Mouse (Mus musculus): ENCODE measurements at regions not wholly inside any gene's neighbourhood (a gene's known extent, or its start where the extent isn't known, plus 50 kb on each side); places are given as distances from the start of the nearest gene placed in this dataset.

DNA sequence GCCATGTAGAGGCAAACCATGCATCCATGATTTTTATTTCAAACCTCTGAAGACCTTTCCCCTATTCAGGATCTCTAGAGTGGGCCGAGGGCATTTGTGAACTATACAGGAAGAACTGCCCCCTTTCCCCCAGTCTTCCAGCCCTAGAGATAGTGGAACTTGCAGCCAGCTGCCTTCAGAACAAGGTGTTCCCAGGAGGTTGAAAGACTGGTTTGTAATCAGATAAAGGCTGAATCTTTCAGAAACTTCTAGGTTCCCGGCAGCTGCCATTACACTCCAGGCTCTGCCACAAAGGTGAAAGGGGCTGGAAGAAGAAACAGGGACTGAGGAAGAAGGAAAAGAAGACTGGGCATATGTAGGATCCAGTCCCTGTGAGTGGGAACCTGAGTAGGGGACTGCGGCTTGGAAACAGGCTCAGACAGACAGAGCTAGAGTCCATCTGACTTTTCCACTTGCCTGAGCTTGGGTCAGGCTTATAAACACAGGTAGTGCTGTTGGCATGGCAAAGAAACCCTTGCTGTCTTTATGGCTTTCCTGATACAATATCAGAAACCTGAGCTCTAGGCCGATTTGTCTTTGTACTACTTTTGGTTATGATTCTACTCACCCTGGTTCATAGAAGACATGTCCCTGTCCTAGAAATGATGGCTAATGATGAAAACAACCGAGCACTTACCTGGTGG lies 1153.9 kb upstream of the A1bg start:
- 88% methylated on average over 5 of the region's 5 CpGs for WGBS
- H3K36me3 ChIP-seq (ENCODE audit: control insufficient read depth, insufficient read depth, low read length) = no peaks in the 10 kb centered on the region
- H3K27me3 ChIP-seq (ENCODE audit: control insufficient read depth, insufficient read depth, low read length) = no peaks in the 10 kb centered on the region
- no peaks in the 10 kb centered on the region for H3K9me3 ChIP-seq (ENCODE audit: control insufficient read depth, low read length)
- H3K9ac ChIP-seq (ENCODE audit: low read depth, low read length) = no peak overlapping the region
- no peak overlapping the region for H3K4me3 ChIP-seq (ENCODE audit: low read depth, low read length)
- no peak for ATAC-seq (ENCODE audit: low FRiP score)
- H3K4me2 ChIP-seq (replicated peaks; ENCODE audit: low read depth, low read length) = no peak overlapping the region
- H3K27ac ChIP-seq (ENCODE audit: low read depth, low read length) = no peak overlapping the region
- DNase-seq (ENCODE audit: low spot score) = no peak
- no peaks in the 10 kb centered on the region for H3K4me1 ChIP-seq (replicated peaks; ENCODE audit: control insufficient read depth, insufficient read depth, low read length)

GRCm38 (mm10) chr15:62074735-62075134 lies 1151.9 kb upstream of the A1bg start:
- H3K27ac ChIP-seq (ENCODE audit: low read depth, low read length) = no peak overlapping the region
- H3K27me3 ChIP-seq (ENCODE audit: control insufficient read depth, insufficient read depth, low read length) = no peaks in the 10 kb centered on the region
- ATAC-seq (ENCODE audit: low FRiP score) (no peak), DNase-seq (ENCODE audit: low spot score) (no peak)
- no peaks in the 10 kb centered on the region for H3K9me3 ChIP-seq (ENCODE audit: control insufficient read depth, low read length)
- no peaks in the 10 kb centered on the region for H3K36me3 ChIP-seq (ENCODE audit: control insufficient read depth, insufficient read depth, low read length)
- no peak overlapping the region for H3K4me3 ChIP-seq (ENCODE audit: low read depth, low read length)
- H3K4me2 ChIP-seq (replicated peaks; ENCODE audit: low read depth, low read length) = no peak overlapping the region
- no peak overlapping the region for H3K9ac ChIP-seq (ENCODE audit: low read depth, low read length)
- 92% methylated on average over 4 of the region's 4 CpGs for WGBS
- no peaks in the 10 kb centered on the region for H3K4me1 ChIP-seq (replicated peaks; ENCODE audit: control insufficient read depth, insufficient read depth, low read length)

DNA sequence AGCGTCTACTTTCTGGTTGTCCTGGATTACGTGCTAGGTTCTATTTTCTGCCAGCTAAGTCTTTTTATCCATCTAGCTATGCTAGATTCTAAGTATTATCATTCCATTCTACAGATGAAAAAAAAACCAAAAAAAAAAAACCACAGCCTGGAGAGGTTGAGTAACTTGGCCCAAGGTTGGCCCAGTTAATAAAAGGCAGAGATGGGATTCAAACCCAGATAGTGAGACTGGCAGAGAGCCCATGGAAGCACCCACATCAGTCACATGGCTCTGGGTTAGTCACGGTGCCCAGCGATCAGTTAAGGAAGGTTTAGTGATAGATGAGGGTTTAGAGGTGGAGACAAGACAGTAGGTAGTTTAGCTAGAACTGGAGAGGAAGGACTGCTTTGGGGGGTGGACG lies 1150.8 kb upstream of the A1bg start:
- Histone ChIP-seq H3K4me2 (replicated peaks; ENCODE audit: low read depth, low read length) (no peak overlapping the region), H3K4me3 (ENCODE audit: low read depth, low read length) (no peak overlapping the region)

DNA sequence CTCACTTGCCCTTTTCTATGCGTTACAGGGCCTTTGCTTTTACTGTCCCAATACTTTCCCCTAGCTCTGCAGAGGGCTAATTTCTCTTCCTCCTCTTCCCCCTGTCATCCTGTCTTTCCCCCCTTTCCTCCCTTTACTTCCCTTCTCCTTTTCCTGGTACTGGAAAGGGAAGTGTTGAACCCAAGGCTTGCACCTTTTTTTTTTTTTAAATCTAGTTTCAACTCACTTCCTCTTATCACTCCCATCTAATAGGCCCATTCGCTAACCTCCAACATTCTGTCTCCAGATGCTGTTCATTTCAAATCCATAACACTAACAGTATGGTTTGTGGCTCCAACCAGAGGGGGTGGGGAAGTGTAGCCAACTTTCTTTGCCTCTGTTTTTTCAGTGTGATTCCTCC lies 1148.5 kb upstream of the A1bg start:
- no peak overlapping the region for H3K9ac ChIP-seq (ENCODE audit: low read depth, low read length)
- no peak overlapping the region for H3K27ac ChIP-seq (ENCODE audit: low read depth, low read length)
- no peak overlapping the region for H3K4me3 ChIP-seq (ENCODE audit: low read depth, low read length)
- no peaks in the 10 kb centered on the region for H3K27me3 ChIP-seq (ENCODE audit: control insufficient read depth, insufficient read depth, low read length)
- H3K36me3 ChIP-seq (ENCODE audit: control insufficient read depth, insufficient read depth, low read length) = no peaks in the 10 kb centered on the region
- no peaks in the 10 kb centered on the region for H3K4me1 ChIP-seq (replicated peaks; ENCODE audit: control insufficient read depth, insufficient read depth, low read length)
- no peak for DNase-seq (ENCODE audit: low spot score)
- 89% methylated on average over 2 of the region's 2 CpGs for WGBS
- H3K9me3 ChIP-seq (ENCODE audit: control insufficient read depth, low read length) = no peaks in the 10 kb centered on the region
- no peak overlapping the region for H3K4me2 ChIP-seq (replicated peaks; ENCODE audit: low read depth, low read length)
- no peak for ATAC-seq (ENCODE audit: low FRiP score)

More for the DNA sequence above, 1150.8 kb upstream of the A1bg start:
- WGBS = 91% methylated on average over 5 of the region's 5 CpGs
- no peaks in the 10 kb centered on the region for H3K4me1 ChIP-seq (replicated peaks; ENCODE audit: control insufficient read depth, insufficient read depth, low read length)
- ATAC-seq (ENCODE audit: low FRiP score) (no peak), DNase-seq (ENCODE audit: low spot score) (no peak)
- no peaks in the 10 kb centered on the region for H3K36me3 ChIP-seq (ENCODE audit: control insufficient read depth, insufficient read depth, low read length)
- H3K27me3 ChIP-seq (ENCODE audit: control insufficient read depth, insufficient read depth, low read length) = no peaks in the 10 kb centered on the region
- no peak overlapping the region for H3K9ac ChIP-seq (ENCODE audit: low read depth, low read length)
- H3K9me3 ChIP-seq (ENCODE audit: control insufficient read depth, low read length) = no peaks in the 10 kb centered on the region
- no peak overlapping the region for H3K27ac ChIP-seq (ENCODE audit: low read depth, low read length)

- DNase-seq (ENCODE audit: low spot score) = no peak
- Histone ChIP-seq H3K4me1 (replicated peaks; ENCODE audit: control insufficient read depth, insufficient read depth, low read length) (no peaks in the 10 kb centered on the region), H3K4me2 (replicated peaks; ENCODE audit: low read depth, low read length) (no peak overlapping the region), H3K36me3 (ENCODE audit: control insufficient read depth, insufficient read depth, low read length) (no peaks in the 10 kb centered on the region), H3K27ac (ENCODE audit: low read depth, low read length) (no peak overlapping the region), H3K9me3 (ENCODE audit: control insufficient read depth, low read length) (no peaks in the 10 kb centered on the region), H3K4me3 (ENCODE audit: low read depth, low read length) (no peak overlapping the region), H3K9ac (ENCODE audit: low read depth, low read length) (no peak overlapping the region), H3K27me3 (ENCODE audit: control insufficient read depth, insufficient read depth, low read length) (no peaks in the 10 kb centered on the region)
- 76% methylated on average over 11 of the region's 11 CpGs for WGBS
- ATAC-seq (ENCODE audit: low FRiP score) = no peak
Measured at GRCm38 (mm10) chr15:62068422-62069160, 1145.8 kb upstream of the A1bg start.

- Histone ChIP-seq H3K36me3 (ENCODE audit: control insufficient read depth, insufficient read depth, low read length) (no peaks in the 10 kb centered on the region), H3K4me3 (ENCODE audit: low read depth, low read length) (no peak overlapping the region), H3K9me3 (ENCODE audit: control insufficient read depth, low read length) (no peaks in the 10 kb centered on the region), H3K27me3 (ENCODE audit: control insufficient read depth, insufficient read depth, low read length) (no peaks in the 10 kb centered on the region), H3K27ac (ENCODE audit: low read depth, low read length) (no peak overlapping the region), H3K9ac (ENCODE audit: low read depth, low read length) (no peak overlapping the region), H3K4me2 (replicated peaks; ENCODE audit: low read depth, low read length) (no peak overlapping the region), H3K4me1 (replicated peaks; ENCODE audit: control insufficient read depth, insufficient read depth, low read length) (no peaks in the 10 kb centered on the region)
- WGBS = 94% methylated on average over 3 of the region's 3 CpGs
- ATAC-seq (ENCODE audit: low FRiP score) (no peak), DNase-seq (ENCODE audit: low spot score) (no peak)
Measured at GRCm38 (mm10) chr15:62064399-62064798, 1141.6 kb upstream of the A1bg start.

DNA sequence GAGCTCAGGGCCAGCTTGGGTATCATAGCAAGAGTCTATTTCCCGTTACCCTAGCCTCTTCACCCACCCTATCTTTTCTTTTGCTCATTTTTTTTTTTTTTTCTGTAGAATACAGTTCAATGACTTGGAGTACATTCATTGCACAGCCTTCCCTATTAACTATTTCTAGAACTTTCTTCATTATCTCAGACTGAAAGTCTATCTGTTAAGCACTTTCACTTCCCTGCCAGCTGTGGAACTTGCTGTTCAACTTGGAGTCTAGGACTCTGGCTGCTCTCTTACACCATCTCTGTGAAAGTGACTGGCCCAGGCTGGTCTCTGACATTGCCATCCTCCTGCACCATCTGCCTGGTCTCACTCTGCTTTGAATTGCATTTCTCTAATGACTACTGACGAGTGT lies 1134.6 kb upstream of the A1bg start:
- DNase-seq (ENCODE audit: low spot score) (no peak), ATAC-seq (ENCODE audit: low FRiP score) (no peak)
- Histone ChIP-seq H3K36me3 (ENCODE audit: control insufficient read depth, insufficient read depth, low read length) (no peaks in the 10 kb centered on the region), H3K9ac (ENCODE audit: low read depth, low read length) (no peak overlapping the region), H3K4me3 (ENCODE audit: low read depth, low read length) (no peak overlapping the region), H3K9me3 (ENCODE audit: control insufficient read depth, low read length) (no peaks in the 10 kb centered on the region), H3K4me2 (replicated peaks; ENCODE audit: low read depth, low read length) (no peak overlapping the region), H3K27me3 (ENCODE audit: control insufficient read depth, insufficient read depth, low read length) (no peaks in the 10 kb centered on the region), H3K4me1 (replicated peaks; ENCODE audit: control insufficient read depth, insufficient read depth, low read length) (no peaks in the 10 kb centered on the region), H3K27ac (ENCODE audit: low read depth, low read length) (no peak overlapping the region)
- WGBS = 92% methylated on average over 2 of the region's 2 CpGs

GRCm38 (mm10) chr15:62056889-62057288 lies 1134.1 kb upstream of the A1bg start:
- Histone ChIP-seq H3K4me3 (ENCODE audit: low read depth, low read length) (no peak overlapping the region), H3K27me3 (ENCODE audit: control insufficient read depth, insufficient read depth, low read length) (no peaks in the 10 kb centered on the region), H3K9me3 (ENCODE audit: control insufficient read depth, low read length) (no peaks in the 10 kb centered on the region), H3K9ac (ENCODE audit: low read depth, low read length) (no peak overlapping the region), H3K36me3 (ENCODE audit: control insufficient read depth, insufficient read depth, low read length) (no peaks in the 10 kb centered on the region), H3K27ac (ENCODE audit: low read depth, low read length) (no peak overlapping the region), H3K4me1 (replicated peaks; ENCODE audit: control insufficient read depth, insufficient read depth, low read length) (no peaks in the 10 kb centered on the region), H3K4me2 (replicated peaks; ENCODE audit: low read depth, low read length) (no peak overlapping the region)
- DNase-seq (ENCODE audit: low spot score) (no peak), ATAC-seq (ENCODE audit: low FRiP score) (no peak)
- WGBS = 87% methylated on average over 11 of the region's 11 CpGs

GRCm38 (mm10) chr15:62056401-62056800 lies 1133.6 kb upstream of the A1bg start:
- DNase-seq (ENCODE audit: low spot score) (no peak), ATAC-seq (ENCODE audit: low FRiP score) (no peak)
- no peaks in the 10 kb centered on the region for H3K36me3 ChIP-seq (ENCODE audit: control insufficient read depth, insufficient read depth, low read length)
- H3K4me1 ChIP-seq (replicated peaks; ENCODE audit: control insufficient read depth, insufficient read depth, low read length) = no peaks in the 10 kb centered on the region
- 87% methylated on average over 3 of the region's 3 CpGs for WGBS
- H3K9me3 ChIP-seq (ENCODE audit: control insufficient read depth, low read length) = no peaks in the 10 kb centered on the region
- no peak overlapping the region for H3K27ac ChIP-seq (ENCODE audit: low read depth, low read length)
- no peaks in the 10 kb centered on the region for H3K27me3 ChIP-seq (ENCODE audit: control insufficient read depth, insufficient read depth, low read length)
- no peak overlapping the region for H3K9ac ChIP-seq (ENCODE audit: low read depth, low read length)
- H3K4me2 ChIP-seq (replicated peaks; ENCODE audit: low read depth, low read length) = no peak overlapping the region
- no peak overlapping the region for H3K4me3 ChIP-seq (ENCODE audit: low read depth, low read length)
